Mouse (Mus musculus): Measurements from ENCODE around the gene Msi2. TPM values are rescaled to one million over a fixed set of nuclear protein-coding genes. Genes with fewer than 3 reads are reported as not detected.

The Msi2 gene
- polyA plus RNA-seq, 1 experiment = 69.3 TPM

DNA sequence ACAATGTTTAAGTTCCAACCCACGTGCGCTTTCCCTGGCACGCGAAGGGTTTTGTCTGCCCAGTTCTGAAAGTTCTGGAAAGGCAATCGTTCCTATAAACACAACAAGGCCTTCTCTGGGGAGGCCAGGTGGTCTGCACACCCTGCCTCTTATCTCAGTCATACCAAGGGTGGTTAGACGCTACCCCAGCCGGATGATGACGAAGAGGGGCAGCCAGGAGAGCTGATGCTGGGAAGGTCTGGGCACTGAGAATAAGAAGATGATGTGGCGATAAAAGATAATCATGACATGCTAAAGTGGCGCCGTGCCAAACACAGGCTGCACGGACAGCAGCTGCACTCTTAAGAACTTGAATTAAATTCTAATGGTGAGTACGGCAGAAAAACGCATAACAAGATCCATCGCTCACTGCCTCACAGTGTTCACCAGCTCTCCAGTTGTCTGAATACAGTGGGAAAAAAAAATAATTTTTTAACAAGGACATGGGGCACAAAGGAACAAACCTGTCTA is 18.1 kb downstream of the Msi2 start:
- H3K36me3 ChIP-seq (ENCODE audit: control insufficient read depth, insufficient read depth, low read length) = no peaks in the 10 kb centered on the region
- H3K4me1 ChIP-seq (ENCODE audit: control insufficient read depth, insufficient read depth, low read length) = no peaks in the 10 kb centered on the region

GRCm38 (mm10) chr11:88693905-88694893 is 24.1 kb downstream of the Msi2 start:
- Histone ChIP-seq H3K27ac (ENCODE audit: control insufficient read depth, insufficient read depth, low read depth, low read length) (no peak overlapping the region), H3K27me3 (ENCODE audit: control insufficient read depth, insufficient read depth, low read length) (no peaks in the 10 kb centered on the region), H3K4me3 (ENCODE audit: control insufficient read depth, low read depth, low read length) (no peak overlapping the region), H3K36me3 (ENCODE audit: control insufficient read depth, insufficient read depth, low read length) (no peaks in the 10 kb centered on the region), H3K4me1 (ENCODE audit: control insufficient read depth, insufficient read depth, low read length) (peaks cover 2% of the 10 kb centered on the region; the same call in 1 of the 2 replicates)
- TF ChIP-seq POLR2A (IDR thresholded peaks at IDR 0.05; ENCODE audit: control insufficient read depth, low read depth, low read length) (no peak), CTCF (IDR thresholded peaks at IDR 0.05; ENCODE audit: control insufficient read depth, insufficient read depth, insufficient replicate concordance, low read depth, low read length) (no peak)

More for the DNA sequence above, 18.1 kb downstream of the Msi2 start:
- no peak overlapping the region for H3K4me3 ChIP-seq (ENCODE audit: control insufficient read depth, low read depth, low read length)
- no peaks in the 10 kb centered on the region for H3K27me3 ChIP-seq (ENCODE audit: control insufficient read depth, insufficient read depth, low read length)
- no peak overlapping the region for H3K27ac ChIP-seq (ENCODE audit: control insufficient read depth, insufficient read depth, low read depth, low read length)
- TF ChIP-seq POLR2A (IDR thresholded peaks at IDR 0.05; ENCODE audit: control insufficient read depth, low read depth, low read length) (no peak), CTCF (IDR thresholded peaks at IDR 0.05; ENCODE audit: control insufficient read depth, insufficient read depth, insufficient replicate concordance, low read depth, low read length) (no peak)

DNA sequence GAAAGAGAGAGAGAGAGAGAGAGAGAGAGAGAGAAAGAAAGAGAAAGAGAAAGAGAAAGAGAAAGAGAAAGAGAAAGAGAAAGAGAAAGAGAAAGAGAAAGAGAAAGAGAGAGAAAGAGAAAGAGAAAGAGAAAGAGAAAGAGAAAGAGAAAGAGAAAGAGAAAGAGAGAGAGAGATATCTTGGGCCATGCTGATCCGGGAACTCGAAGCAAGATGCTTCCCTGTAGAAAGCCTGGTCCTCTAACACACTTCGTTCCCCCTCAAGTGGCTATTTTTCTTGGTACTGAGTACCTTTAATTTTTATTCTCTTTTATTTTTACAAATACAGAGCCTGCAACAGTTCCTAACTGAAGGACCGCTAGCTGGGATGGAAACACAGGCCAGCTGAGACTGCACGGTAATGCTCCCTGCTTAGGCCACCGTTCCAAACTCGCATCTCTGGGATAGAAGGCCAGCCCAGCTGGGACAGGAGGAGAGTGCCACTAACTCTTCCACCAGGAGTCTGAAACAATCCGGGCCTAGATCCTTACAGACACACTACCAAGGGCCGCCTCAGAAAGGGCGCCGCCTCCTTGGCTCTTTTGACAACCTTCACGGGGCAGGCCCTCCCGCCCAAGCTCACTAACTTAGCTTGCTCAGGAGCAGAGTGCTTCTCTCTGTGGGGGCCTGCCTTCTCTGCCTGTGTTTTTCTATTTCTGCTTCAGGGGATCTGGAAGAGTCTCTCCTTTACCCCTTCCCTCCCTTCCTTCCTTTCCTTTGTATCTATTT is 25.1 kb downstream of the Msi2 start:
- Histone ChIP-seq H3K4me3 (ENCODE audit: control insufficient read depth, low read depth, low read length) (no peak overlapping the region), H3K36me3 (ENCODE audit: control insufficient read depth, insufficient read depth, low read length) (no peaks in the 10 kb centered on the region), H3K4me1 (ENCODE audit: control insufficient read depth, insufficient read depth, low read length) (peaks cover 2% of the 10 kb centered on the region; the same call in 1 of the 2 replicates), H3K27ac (ENCODE audit: control insufficient read depth, insufficient read depth, low read depth, low read length) (no peak overlapping the region), H3K27me3 (ENCODE audit: control insufficient read depth, insufficient read depth, low read length) (no peaks in the 10 kb centered on the region)
- no peak for TF ChIP-seq CTCF (IDR thresholded peaks at IDR 0.05; ENCODE audit: control insufficient read depth, insufficient read depth, insufficient replicate concordance, low read depth, low read length)

DNA sequence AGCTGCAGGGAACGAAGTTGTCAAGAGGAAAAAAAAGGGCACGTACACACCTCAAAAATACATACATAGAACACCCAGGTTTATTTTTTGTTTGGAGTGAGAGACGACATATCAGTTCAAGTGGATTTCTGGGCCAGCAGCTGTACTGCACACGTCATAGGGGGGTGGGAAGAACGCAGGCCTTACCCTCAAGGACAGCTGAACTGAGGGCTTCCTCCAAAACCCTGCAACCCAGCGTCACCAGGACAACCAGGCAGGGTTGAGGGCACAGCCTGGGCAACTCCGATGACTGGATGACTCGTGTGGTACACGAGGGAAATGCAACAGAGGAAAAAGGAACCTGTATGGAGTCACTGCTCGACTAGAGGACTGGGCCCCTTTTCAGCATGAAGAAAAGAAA is 25.9 kb downstream of the Msi2 start:
- TF ChIP-seq POLR2A (IDR thresholded peaks at IDR 0.05; ENCODE audit: control insufficient read depth, low read depth, low read length) (no peak), CTCF (IDR thresholded peaks at IDR 0.05; ENCODE audit: control insufficient read depth, insufficient read depth, insufficient replicate concordance, low read depth, low read length) (no peak)
- H3K36me3 ChIP-seq (ENCODE audit: control insufficient read depth, insufficient read depth, low read length) = no peaks in the 10 kb centered on the region
- peaks cover 4% of the 10 kb centered on the region; the same call in 1 of the 2 replicates for H3K4me1 ChIP-seq (ENCODE audit: control insufficient read depth, insufficient read depth, low read length)
- H3K4me3 ChIP-seq (ENCODE audit: control insufficient read depth, low read depth, low read length) = no peak overlapping the region
- H3K27me3 ChIP-seq (ENCODE audit: control insufficient read depth, insufficient read depth, low read length) = no peaks in the 10 kb centered on the region
- H3K27ac ChIP-seq (ENCODE audit: control insufficient read depth, insufficient read depth, low read depth, low read length) = no peak overlapping the region

DNA sequence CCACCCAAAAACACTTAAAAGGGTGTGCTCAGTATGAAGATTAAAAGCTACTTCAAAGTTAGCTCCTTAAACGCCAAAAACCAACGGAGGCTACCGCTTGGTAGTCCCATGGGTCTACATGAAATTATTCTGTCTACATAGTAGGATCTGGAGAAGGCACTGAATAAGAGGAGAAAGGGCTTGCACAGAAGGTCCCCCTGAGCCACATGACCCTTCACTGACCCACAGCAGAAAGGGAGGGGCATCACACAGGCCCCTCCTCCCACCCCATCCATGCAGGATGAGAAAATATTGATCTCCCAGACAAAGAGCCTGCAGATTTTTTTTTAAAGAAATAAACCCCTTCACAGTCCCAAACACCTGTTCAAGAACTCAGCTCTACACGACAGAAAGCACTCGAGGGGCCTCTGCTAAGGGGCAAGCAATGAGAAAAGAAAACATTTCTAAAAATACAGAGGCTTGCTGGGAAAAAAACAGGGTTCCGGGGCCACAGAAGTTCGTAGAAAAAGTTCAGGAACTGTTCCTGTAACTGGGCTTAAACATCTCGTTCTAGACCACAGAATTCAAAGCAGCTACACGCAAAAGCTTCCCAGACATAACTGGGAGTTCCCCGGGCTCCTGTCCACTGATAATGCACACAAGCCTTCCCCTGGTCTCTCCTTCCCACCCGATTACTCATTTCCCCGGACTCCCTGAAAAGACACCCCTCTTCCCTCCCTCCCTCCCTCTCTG is 27.6 kb downstream of the Msi2 start:
- no peak overlapping the region for H3K27ac ChIP-seq (ENCODE audit: control insufficient read depth, insufficient read depth, low read depth, low read length)
- TF ChIP-seq POLR2A (IDR thresholded peaks at IDR 0.05; ENCODE audit: control insufficient read depth, low read depth, low read length) = no peak
- TF ChIP-seq CTCF (IDR thresholded peaks at IDR 0.05; ENCODE audit: control insufficient read depth, insufficient read depth, insufficient replicate concordance, low read depth, low read length) = no peak
- peaks cover 4% of the 10 kb centered on the region; the same call in 1 of the 2 replicates for H3K4me1 ChIP-seq (ENCODE audit: control insufficient read depth, insufficient read depth, low read length)
- no peaks in the 10 kb centered on the region for H3K36me3 ChIP-seq (ENCODE audit: control insufficient read depth, insufficient read depth, low read length)
- no peak overlapping the region for H3K4me3 ChIP-seq (ENCODE audit: control insufficient read depth, low read depth, low read length)
- H3K27me3 ChIP-seq (ENCODE audit: control insufficient read depth, insufficient read depth, low read length) = no peaks in the 10 kb centered on the region

DNA sequence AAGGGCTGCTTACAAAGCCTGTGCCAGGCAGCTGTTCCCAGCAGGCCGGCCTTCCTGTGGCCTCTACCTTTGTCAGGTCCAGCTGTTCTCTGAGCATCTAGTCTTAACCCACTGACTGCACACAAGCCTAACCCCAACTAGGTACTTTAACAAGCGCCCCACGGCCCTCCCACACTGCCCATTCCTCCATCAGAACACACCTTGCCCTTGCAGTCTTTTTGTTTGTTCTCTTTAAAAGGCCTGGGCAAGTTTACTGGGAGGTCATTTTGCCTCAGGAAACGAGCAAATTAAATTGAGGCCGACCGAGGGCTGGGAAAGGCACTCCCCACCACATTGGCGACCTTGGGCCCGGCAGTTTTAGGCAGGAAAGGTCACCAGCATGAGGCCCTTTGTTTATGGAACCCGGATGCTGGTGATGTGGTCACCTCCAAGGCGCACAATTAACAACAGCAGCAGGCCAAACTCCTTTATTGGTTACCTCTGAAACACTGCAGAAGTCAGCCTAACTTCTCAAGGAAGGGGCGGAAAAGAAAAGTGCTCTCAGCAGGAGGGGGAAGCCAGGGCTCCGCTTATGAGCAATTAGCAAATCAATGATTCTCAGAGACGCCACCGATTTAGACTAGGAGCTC is 28.4 kb downstream of the Msi2 start:
- peaks cover 4% of the 10 kb centered on the region; the same call in 1 of the 2 replicates for H3K4me1 ChIP-seq (ENCODE audit: control insufficient read depth, insufficient read depth, low read length)
- no peaks in the 10 kb centered on the region for H3K36me3 ChIP-seq (ENCODE audit: control insufficient read depth, insufficient read depth, low read length)
- no peak overlapping the region for H3K4me3 ChIP-seq (ENCODE audit: control insufficient read depth, low read depth, low read length)
- TF ChIP-seq CTCF (IDR thresholded peaks at IDR 0.05; ENCODE audit: control insufficient read depth, insufficient read depth, insufficient replicate concordance, low read depth, low read length) (no peak), POLR2A (IDR thresholded peaks at IDR 0.05; ENCODE audit: control insufficient read depth, low read depth, low read length) (no peak)
- H3K27me3 ChIP-seq (ENCODE audit: control insufficient read depth, insufficient read depth, low read length) = no peaks in the 10 kb centered on the region
- H3K27ac ChIP-seq (ENCODE audit: control insufficient read depth, insufficient read depth, low read depth, low read length) = no peak overlapping the region
